Mouse (Mus musculus): ENCODE results near the gene Arhgap31. TPM values are rescaled to one million over a fixed set of nuclear protein-coding genes. Genes with fewer than 3 reads are reported as not detected.

Arhgap31 gene
- polyA plus RNA-seq, 1 experiment from 2014 or later = 8.0 TPM

DNA sequence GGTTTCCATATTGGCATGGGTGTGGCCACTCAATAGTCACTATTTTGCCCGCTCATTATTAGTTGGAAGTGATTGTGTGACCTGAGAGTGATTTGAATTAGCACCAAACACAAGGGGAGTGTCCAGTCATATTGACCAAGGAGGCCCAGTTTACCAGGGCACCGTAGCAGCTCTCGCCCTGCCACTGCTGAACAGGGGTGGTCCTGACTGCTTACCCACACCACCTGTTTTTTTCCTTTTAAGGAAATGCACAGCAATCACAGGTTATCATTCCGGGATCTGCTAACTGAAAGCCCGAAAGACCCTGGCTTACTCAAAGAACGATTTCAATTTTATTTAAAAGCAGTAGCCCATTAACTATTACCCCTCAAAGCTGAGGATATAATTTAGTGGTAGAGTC, 35.9 kb downstream of the Arhgap31 start:
- 91% methylated on average over 6 of the region's 6 CpGs for WGBS
- H3K4me2 ChIP-seq (ENCODE audit: low read depth, low read length) = no peak overlapping the region
- no peaks in the 10 kb centered on the region for H3K27me3 ChIP-seq (ENCODE audit: control insufficient read depth, insufficient read depth, low read length)
- no peak overlapping the region for H3K9ac ChIP-seq (replicated peaks; ENCODE audit: low read length)
- DNase-seq (ENCODE audit: low spot score) (no peak), ATAC-seq (replicated peaks; ENCODE audit: insufficient number of reproducible peaks, low FRiP score, low TSS enrichment, low read depth) (no peak)
- no peaks in the 10 kb centered on the region; the same call in 1 of the 2 replicates for H3K36me3 ChIP-seq (replicated peaks; ENCODE audit: control insufficient read depth, insufficient read depth, low read depth, low read length)
- H3K4me3 ChIP-seq (ENCODE audit: low read depth, low read length) = no peak overlapping the region
- no peaks in the 10 kb centered on the region for H3K9me3 ChIP-seq (replicated peaks; ENCODE audit: control insufficient read depth, low read length)
- peaks cover 6% of the 10 kb centered on the region for H3K4me1 ChIP-seq (ENCODE audit: control insufficient read depth, insufficient read depth, low read length)
- H3K27ac ChIP-seq (replicated peaks; ENCODE audit: low read depth, low read length) = no peak overlapping the region

DNA sequence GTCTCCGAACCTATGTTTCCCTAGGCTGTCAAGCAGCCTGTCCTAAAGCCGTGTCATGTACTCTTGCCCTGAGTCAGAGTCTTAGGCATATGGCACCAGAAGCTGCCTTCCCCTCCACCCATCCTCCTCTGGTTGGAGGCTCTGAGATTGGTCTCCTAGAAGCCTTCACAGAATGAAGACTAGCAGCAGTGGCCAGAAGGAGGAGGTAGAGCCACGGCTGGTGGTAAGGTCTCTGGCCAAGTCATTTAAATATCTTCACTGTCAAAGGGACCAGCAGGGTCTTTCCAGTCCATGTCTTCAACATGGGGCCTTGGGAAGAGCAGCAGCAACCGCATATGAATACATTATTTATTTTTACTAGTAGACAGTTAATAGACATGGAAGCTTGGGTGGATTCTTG, 36.4 kb downstream of the Arhgap31 start:
- 91% methylated on average over 4 of the region's 4 CpGs for WGBS
- Histone ChIP-seq H3K36me3 (replicated peaks; ENCODE audit: control insufficient read depth, insufficient read depth, low read depth, low read length) (no peaks in the 10 kb centered on the region; the same call in 1 of the 2 replicates), H3K4me2 (ENCODE audit: low read depth, low read length) (no peak overlapping the region), H3K27ac (replicated peaks; ENCODE audit: low read depth, low read length) (no peak overlapping the region), H3K27me3 (ENCODE audit: control insufficient read depth, insufficient read depth, low read length) (no peaks in the 10 kb centered on the region), H3K9me3 (replicated peaks; ENCODE audit: control insufficient read depth, low read length) (no peaks in the 10 kb centered on the region), H3K4me1 (ENCODE audit: control insufficient read depth, insufficient read depth, low read length) (peaks cover 6% of the 10 kb centered on the region), H3K4me3 (ENCODE audit: low read depth, low read length) (no peak overlapping the region), H3K9ac (replicated peaks; ENCODE audit: low read length) (no peak overlapping the region)
- ATAC-seq (replicated peaks; ENCODE audit: insufficient number of reproducible peaks, low FRiP score, low TSS enrichment, low read depth) (no peak), DNase-seq (ENCODE audit: low spot score) (no peak)

DNA sequence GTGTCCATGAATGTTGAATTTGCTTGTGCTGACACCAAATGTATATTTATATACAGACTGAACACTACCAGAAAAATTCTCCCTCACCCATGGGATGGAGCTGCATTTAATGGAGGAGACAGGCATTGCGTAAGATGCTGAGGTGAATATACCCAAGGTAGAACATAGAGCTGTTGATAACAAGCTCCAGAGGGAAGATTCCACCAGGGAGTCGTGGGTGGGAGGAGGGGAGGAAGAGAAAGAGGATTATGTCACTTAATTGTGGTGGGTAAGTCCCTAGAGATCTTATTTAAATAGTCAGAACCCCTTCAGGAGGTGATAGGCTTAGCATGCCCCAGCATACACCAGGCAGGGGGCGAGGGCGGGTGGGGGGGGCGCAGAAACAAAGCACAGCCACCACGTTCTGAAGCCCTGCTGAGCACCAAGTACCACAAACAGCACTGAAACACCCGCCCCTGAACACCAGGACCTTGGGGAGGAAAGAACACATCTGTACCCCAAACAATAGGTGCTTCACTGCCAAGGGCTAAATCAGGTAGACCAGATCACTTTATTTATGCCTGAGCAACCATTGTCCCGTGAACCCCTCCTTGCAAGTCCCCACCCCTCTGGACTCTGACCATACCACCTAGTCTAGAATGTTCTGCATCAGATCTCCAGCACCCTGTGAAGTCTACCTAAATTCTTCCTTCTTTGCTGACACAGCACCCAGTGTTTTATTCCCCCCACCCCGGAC, 37.3 kb downstream of the Arhgap31 start:
- no peaks in the 10 kb centered on the region; the same call in 1 of the 2 replicates for H3K36me3 ChIP-seq (replicated peaks; ENCODE audit: control insufficient read depth, insufficient read depth, low read depth, low read length)
- no peak overlapping the region for H3K4me3 ChIP-seq (ENCODE audit: low read depth, low read length)
- H3K4me1 ChIP-seq (ENCODE audit: control insufficient read depth, insufficient read depth, low read length) = peaks cover 6% of the 10 kb centered on the region
- no peak overlapping the region for H3K9ac ChIP-seq (replicated peaks; ENCODE audit: low read length)
- H3K4me2 ChIP-seq (ENCODE audit: low read depth, low read length) = no peak overlapping the region
- no peak overlapping the region for H3K27ac ChIP-seq (replicated peaks; ENCODE audit: low read depth, low read length)
- no peaks in the 10 kb centered on the region for H3K9me3 ChIP-seq (replicated peaks; ENCODE audit: control insufficient read depth, low read length)
- no peak for ATAC-seq (replicated peaks; ENCODE audit: insufficient number of reproducible peaks, low FRiP score, low TSS enrichment, low read depth)
- no peaks in the 10 kb centered on the region for H3K27me3 ChIP-seq (ENCODE audit: control insufficient read depth, insufficient read depth, low read length)
- 66% methylated on average over 9 of the region's 9 CpGs for WGBS
- DNase-seq (ENCODE audit: low spot score) = no peak

DNA sequence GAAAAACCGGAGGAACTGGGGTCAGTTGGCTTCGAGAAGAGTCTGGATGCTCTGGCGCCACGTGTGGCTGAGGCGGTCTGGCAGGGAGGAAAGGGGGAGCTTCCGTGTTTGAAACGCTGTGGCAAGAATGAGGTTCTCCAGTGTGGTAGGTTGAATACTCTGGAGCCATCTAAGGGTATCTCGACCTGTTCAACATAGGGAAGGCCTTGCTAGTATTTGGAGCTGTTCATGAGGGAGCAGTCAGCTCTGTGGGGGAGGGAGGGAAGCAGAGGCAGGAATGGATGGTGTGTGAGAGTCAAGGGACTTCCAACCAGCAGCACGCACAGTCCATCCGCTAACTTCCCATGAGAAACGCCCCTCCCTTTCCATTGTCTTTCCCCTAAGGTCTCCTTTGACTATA, 38.2 kb downstream of the Arhgap31 start:
- no peaks in the 10 kb centered on the region for H3K27me3 ChIP-seq (ENCODE audit: control insufficient read depth, insufficient read depth, low read length)
- ATAC-seq (replicated peaks; ENCODE audit: insufficient number of reproducible peaks, low FRiP score, low TSS enrichment, low read depth) = no peak
- no peak for DNase-seq (ENCODE audit: low spot score)
- no peak overlapping the region for H3K4me2 ChIP-seq (ENCODE audit: low read depth, low read length)
- WGBS = 85% methylated on average over 11 of the region's 11 CpGs
- H3K4me1 ChIP-seq (ENCODE audit: control insufficient read depth, insufficient read depth, low read length) = peaks cover 6% of the 10 kb centered on the region
- no peaks in the 10 kb centered on the region for H3K9me3 ChIP-seq (replicated peaks; ENCODE audit: control insufficient read depth, low read length)
- no peak overlapping the region for H3K4me3 ChIP-seq (ENCODE audit: low read depth, low read length)
- no peaks in the 10 kb centered on the region; the same call in 1 of the 2 replicates for H3K36me3 ChIP-seq (replicated peaks; ENCODE audit: control insufficient read depth, insufficient read depth, low read depth, low read length)
- H3K27ac ChIP-seq (replicated peaks; ENCODE audit: low read depth, low read length) = no peak overlapping the region
- no peak overlapping the region for H3K9ac ChIP-seq (replicated peaks; ENCODE audit: low read length)

DNA sequence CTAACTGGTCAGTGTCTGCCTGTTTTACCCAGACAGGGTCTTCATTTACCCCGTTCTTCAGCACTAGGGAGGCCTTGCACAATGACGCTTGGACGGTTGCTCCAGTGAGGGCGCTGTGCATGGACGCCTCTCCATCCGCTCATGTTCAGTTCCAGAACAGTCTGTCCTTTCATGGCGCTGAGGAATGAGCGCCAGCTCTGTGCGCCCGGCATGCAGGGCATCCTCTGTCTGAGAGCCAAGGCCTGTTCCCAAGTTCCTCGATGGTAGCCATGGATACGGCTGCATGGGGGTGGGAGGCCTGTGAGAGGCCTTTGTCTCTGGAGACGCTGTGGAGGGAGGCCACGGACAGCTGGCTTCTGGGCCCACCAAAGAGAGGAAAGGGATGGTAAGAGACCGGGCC, 39.6 kb downstream of the Arhgap31 start:
- Histone ChIP-seq H3K36me3 (replicated peaks; ENCODE audit: control insufficient read depth, insufficient read depth, low read depth, low read length) (no peaks in the 10 kb centered on the region; the same call in 1 of the 2 replicates), H3K4me2 (ENCODE audit: low read depth, low read length) (no peak overlapping the region), H3K27ac (replicated peaks; ENCODE audit: low read depth, low read length) (no peak overlapping the region), H3K27me3 (ENCODE audit: control insufficient read depth, insufficient read depth, low read length) (no peaks in the 10 kb centered on the region), H3K4me3 (ENCODE audit: low read depth, low read length) (no peak overlapping the region), H3K4me1 (ENCODE audit: control insufficient read depth, insufficient read depth, low read length) (no peaks in the 10 kb centered on the region), H3K9ac (replicated peaks; ENCODE audit: low read length) (no peak overlapping the region), H3K9me3 (replicated peaks; ENCODE audit: control insufficient read depth, low read length) (no peaks in the 10 kb centered on the region)
- WGBS = 68% methylated on average over 15 of the region's 15 CpGs
- DNase-seq (ENCODE audit: low spot score) (no peak), ATAC-seq (replicated peaks; ENCODE audit: insufficient number of reproducible peaks, low FRiP score, low TSS enrichment, low read depth) (peak; percentile 54)

DNA sequence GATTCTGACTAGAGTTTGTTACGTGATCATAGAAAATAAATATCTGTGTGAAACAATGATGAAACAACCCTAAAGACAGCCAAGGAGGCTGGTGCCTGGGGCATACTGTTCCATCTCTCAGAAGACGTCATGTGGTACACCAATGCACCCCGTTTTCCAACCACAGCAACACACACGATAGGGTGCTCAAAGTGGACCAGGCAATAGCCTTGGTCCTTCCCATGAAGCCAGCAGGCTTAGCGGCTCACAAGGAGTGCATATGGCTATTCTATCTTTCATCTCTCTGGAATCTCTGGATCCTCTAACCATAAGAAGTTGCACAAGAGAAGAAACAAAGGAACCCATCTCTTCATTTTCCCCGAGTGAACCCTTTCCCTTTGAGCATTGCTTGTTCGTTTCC, 40.1 kb downstream of the Arhgap31 start:
- H3K27me3 ChIP-seq (ENCODE audit: control insufficient read depth, insufficient read depth, low read length) = no peaks in the 10 kb centered on the region
- 91% methylated on average over 7 of the region's 7 CpGs for WGBS
- H3K27ac ChIP-seq (replicated peaks; ENCODE audit: low read depth, low read length) = no peak overlapping the region
- no peak overlapping the region for H3K4me2 ChIP-seq (ENCODE audit: low read depth, low read length)
- H3K9me3 ChIP-seq (replicated peaks; ENCODE audit: control insufficient read depth, low read length) = no peaks in the 10 kb centered on the region
- no peaks in the 10 kb centered on the region for H3K4me1 ChIP-seq (ENCODE audit: control insufficient read depth, insufficient read depth, low read length)
- DNase-seq (ENCODE audit: low spot score) (no peak), ATAC-seq (replicated peaks; ENCODE audit: insufficient number of reproducible peaks, low FRiP score, low TSS enrichment, low read depth) (no peak)
- no peaks in the 10 kb centered on the region; the same call in 1 of the 2 replicates for H3K36me3 ChIP-seq (replicated peaks; ENCODE audit: control insufficient read depth, insufficient read depth, low read depth, low read length)
- H3K4me3 ChIP-seq (ENCODE audit: low read depth, low read length) = no peak overlapping the region
- no peak overlapping the region for H3K9ac ChIP-seq (replicated peaks; ENCODE audit: low read length)

DNA sequence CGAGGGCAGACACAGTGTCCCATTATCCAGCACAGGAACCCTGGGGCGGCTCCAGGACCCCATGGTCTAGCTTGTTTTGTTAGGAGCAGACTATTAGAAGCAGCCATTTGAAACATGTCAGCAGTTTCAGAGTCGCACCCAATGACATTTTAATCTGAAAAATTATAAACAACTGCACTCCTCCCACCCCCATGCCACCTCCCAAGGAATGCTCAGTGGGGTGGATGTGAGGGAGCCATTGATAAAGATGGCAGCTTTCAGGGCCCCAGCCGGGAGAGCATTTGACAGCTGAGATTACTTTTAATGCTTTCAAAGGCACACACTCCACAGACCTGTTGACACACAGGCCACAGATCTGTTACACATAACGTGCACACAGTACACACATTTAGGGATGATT, 40.7 kb downstream of the Arhgap31 start:
- H3K27ac ChIP-seq (replicated peaks; ENCODE audit: low read depth, low read length) = no peak overlapping the region
- 54% methylated on average over 5 of the region's 5 CpGs for WGBS

DNA sequence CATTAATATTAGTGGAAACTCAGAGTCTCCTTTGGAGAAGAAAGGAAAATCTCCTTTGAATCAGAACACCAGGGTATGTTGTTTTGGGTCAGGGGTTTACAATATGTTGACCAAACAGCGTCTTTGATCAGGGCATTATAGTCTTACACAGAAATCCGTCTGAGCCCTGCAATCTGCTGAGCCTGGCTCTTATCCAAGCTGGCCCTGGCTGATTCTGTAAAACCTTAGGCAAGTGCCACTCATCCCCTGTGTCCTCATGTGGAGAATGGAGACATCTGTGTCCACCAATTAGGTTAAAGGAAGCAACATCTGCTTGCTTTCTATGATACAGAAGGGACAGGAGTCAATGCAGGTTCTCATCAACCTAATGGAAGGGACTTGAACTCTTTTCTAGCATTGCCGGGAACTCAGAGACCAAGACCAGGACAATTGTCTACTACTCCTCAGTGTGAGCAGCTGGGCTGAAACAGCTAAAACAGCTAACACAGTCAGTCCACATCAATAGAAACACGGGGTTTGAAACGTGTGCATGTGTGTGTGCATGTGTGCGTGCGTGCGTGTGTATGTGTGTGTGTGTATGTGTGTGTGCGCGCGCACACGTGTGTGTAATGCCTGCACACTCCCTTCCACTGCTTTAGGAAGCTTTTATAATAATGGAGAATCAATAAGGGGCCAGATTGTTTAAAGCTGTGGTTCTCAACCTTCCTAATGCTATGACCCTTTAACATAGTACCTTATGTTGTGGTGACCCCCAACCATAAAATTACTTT, 42.3 kb downstream of the Arhgap31 start:
- Histone ChIP-seq H3K4me2 (ENCODE audit: low read depth, low read length) (no peak overlapping the region), H3K9me3 (replicated peaks; ENCODE audit: control insufficient read depth, low read length) (no peaks in the 10 kb centered on the region), H3K36me3 (replicated peaks; ENCODE audit: control insufficient read depth, insufficient read depth, low read depth, low read length) (no peaks in the 10 kb centered on the region; the same call in 1 of the 2 replicates), H3K4me1 (ENCODE audit: control insufficient read depth, insufficient read depth, low read length) (no peaks in the 10 kb centered on the region), H3K27me3 (ENCODE audit: control insufficient read depth, insufficient read depth, low read length) (no peaks in the 10 kb centered on the region), H3K27ac (replicated peaks; ENCODE audit: low read depth, low read length) (no peak overlapping the region), H3K9ac (replicated peaks; ENCODE audit: low read length) (no peak overlapping the region), H3K4me3 (ENCODE audit: low read depth, low read length) (no peak overlapping the region)
- DNase-seq (ENCODE audit: low spot score) (no peak), ATAC-seq (replicated peaks; ENCODE audit: insufficient number of reproducible peaks, low FRiP score, low TSS enrichment, low read depth) (no peak)
- 88% methylated on average over 12 of the region's 12 CpGs for WGBS

More for the DNA sequence above, 40.7 kb downstream of the Arhgap31 start:
- H3K9me3 ChIP-seq (replicated peaks; ENCODE audit: control insufficient read depth, low read length) = no peaks in the 10 kb centered on the region
- DNase-seq (ENCODE audit: low spot score) = no peak
- H3K4me3 ChIP-seq (ENCODE audit: low read depth, low read length) = no peak overlapping the region
- no peak overlapping the region for H3K9ac ChIP-seq (replicated peaks; ENCODE audit: low read length)
- no peaks in the 10 kb centered on the region for H3K4me1 ChIP-seq (ENCODE audit: control insufficient read depth, insufficient read depth, low read length)
- H3K27me3 ChIP-seq (ENCODE audit: control insufficient read depth, insufficient read depth, low read length) = no peaks in the 10 kb centered on the region
- no peaks in the 10 kb centered on the region; the same call in 1 of the 2 replicates for H3K36me3 ChIP-seq (replicated peaks; ENCODE audit: control insufficient read depth, insufficient read depth, low read depth, low read length)
- no peak overlapping the region for H3K4me2 ChIP-seq (ENCODE audit: low read depth, low read length)
- ATAC-seq (replicated peaks; ENCODE audit: insufficient number of reproducible peaks, low FRiP score, low TSS enrichment, low read depth) = no peak

Measured in embryonic facial prominence, embryonic 11.5 days (tissue).